In genomic region chr4:122025866-122026265, GRCm38 (mm10) we compare ENCODE assay signal across 21 mouse cellular contexts.
"Had no signal": no experiment of that assay in that cellular context is flagged by ENCODE, and none has a peak within 500 bp of the region (broad histone marks: within the 10 kb centered on the region; RNA-seq: fewer than 3 reads in every experiment).

No protein-coding gene starts in this region.

- ATAC-seq: intestine, postnatal 0 days; liver, postnatal 0 days had no signal

- H3K4me3 ChIP-seq: limb, embryonic 12.5 days; limb, embryonic 15.5 days; lung, embryonic 15.5 days; midbrain, embryonic 12.5 days; neural tube, embryonic 12.5 days; neural tube, embryonic 15.5 days had no signal

- DNase-seq: kidney, adult 2 months; kidney, postnatal 14 days; kidney, postnatal 4 days; left cerebral cortex, postnatal 4 days; liver, postnatal 0 days; lung, postnatal 14 days; lung, postnatal 4 days; right cerebral cortex, adult 18-20 months; right cerebral cortex, postnatal 14 days; right cerebral cortex, postnatal 4 days; thymus, adult 18-20 months; thymus, postnatal 36 days had no signal

- H3K36me3 ChIP-seq: limb, embryonic 12.5 days; limb, embryonic 15.5 days; lung, embryonic 15.5 days; midbrain, embryonic 12.5 days; neural tube, embryonic 12.5 days; neural tube, embryonic 15.5 days had no signal

- H3K9ac ChIP-seq: limb, embryonic 12.5 days; limb, embryonic 15.5 days; liver, embryonic 14.5 days; liver, postnatal 0 days; lung, embryonic 15.5 days; midbrain, embryonic 12.5 days; neural tube, embryonic 12.5 days; neural tube, embryonic 15.5 days had no signal

- H3K27me3 ChIP-seq: limb, embryonic 12.5 days; limb, embryonic 15.5 days; lung, embryonic 15.5 days; midbrain, embryonic 12.5 days; neural tube, embryonic 12.5 days; neural tube, embryonic 15.5 days had no signal

- H3K27ac ChIP-seq: limb, embryonic 12.5 days; limb, embryonic 15.5 days; liver, embryonic 14.5 days; lung, embryonic 15.5 days; midbrain, embryonic 12.5 days; neural tube, embryonic 12.5 days; neural tube, embryonic 15.5 days had no signal

- H3K4me2 ChIP-seq: limb, embryonic 12.5 days; limb, embryonic 15.5 days; liver, embryonic 11.5 days; lung, embryonic 15.5 days; midbrain, embryonic 12.5 days; neural tube, embryonic 12.5 days; neural tube, embryonic 15.5 days had no signal

- H3K4me1 ChIP-seq: limb, embryonic 12.5 days; limb, embryonic 15.5 days; lung, embryonic 15.5 days; midbrain, embryonic 12.5 days; neural tube, embryonic 12.5 days; neural tube, embryonic 15.5 days had no signal
